Mouse (Mus musculus) spleen, postnatal 4 days (tissue): ENCODE data around the gene B230217C12Rik.
A peak's percentile ranks its signal among the peaks of the same experiment; 100 is the strongest.
"Not testable (repeated sequence)": the region's sequence is repeated elsewhere in the genome, so short reads cannot be mapped to it uniquely, and the experiment has no call there.

Experiments
- DNase-seq, 2 experiments: peaks; one replicate each; pipeline ENCODE4 v3.0.0; 2022; ENCODE audit warnings: low spot score in 2 of 2

Gene B230217C12Rik

DNA sequence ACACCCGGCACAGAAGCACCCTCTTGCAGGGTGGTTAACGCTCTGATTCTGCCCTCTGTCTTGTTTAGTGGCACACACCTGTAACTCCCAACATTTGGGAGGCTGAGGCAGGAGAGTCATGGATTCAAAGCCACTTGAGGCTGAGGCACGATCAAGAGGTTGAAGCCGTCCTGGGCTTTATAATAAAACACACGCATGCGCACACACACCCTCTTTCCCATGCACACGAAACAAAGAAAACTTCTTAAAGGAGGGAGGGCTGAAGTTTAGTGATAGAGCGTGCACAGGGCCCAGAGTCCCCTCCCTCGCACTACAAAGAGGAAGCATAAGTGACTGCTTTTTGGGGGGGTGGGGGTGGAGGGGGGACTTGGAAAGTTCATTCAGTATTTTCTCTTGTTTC lies 14.6 kb upstream of the B230217C12Rik start:
- no peak for DNase-seq

- no peak for DNase-seq
These were observed 14.2 kb upstream of the B230217C12Rik start for GRCm38 (mm10) chr11:97826414-97826813.

DNA sequence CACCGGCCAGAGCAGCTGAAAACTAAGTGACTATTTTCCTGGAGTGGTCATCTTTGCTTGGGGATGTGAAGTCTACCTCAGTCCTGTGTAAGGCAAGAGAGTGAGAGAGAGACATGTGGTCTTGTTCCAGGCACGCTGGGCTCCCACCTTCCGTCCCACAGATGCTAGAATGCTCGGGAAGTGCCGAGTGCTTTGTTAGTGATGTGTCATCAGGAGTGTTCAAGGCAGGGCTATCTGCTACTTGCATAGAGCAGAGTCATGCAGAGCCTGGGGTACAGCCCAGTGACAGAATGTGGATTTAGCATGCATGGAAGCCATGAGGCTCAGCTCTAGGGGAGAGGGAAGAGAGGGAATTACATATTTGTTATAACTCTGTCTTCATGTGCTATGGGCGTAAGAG lies 12.9 kb upstream of the B230217C12Rik start:
- no peak for DNase-seq

GRCm38 (mm10) chr11:97829365-97829764 lies 11.2 kb upstream of the B230217C12Rik start:
- no peak for DNase-seq

GRCm38 (mm10) chr11:97829913-97830476 lies 10.6 kb upstream of the B230217C12Rik start:
- DNase-seq: peak in 1 of 2 experiments; percentile 61

GRCm38 (mm10) chr11:97830501-97830900 lies 10.1 kb upstream of the B230217C12Rik start:
- DNase-seq: no peak

DNA sequence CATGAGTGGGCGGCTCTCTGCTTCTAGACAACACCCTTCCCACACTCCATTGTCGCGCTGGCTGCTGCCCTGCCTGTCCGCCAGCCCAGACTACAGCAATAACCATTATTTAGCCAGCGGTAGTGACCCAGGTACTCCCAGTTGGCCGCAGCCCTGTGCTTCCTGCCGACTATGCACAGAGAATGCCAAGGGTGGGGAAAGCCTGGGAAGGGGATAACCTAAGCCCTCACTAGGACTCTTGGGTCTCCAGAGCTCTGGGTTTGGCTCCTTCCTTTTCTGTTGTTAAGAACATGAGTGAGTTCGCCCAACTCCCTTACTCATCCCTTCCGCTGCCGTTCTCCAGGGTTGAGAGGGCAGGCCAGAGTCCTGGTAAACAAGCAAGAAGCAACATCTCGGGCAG lies 8.6 kb upstream of the B230217C12Rik start:
- DNase-seq: no peak

DNA sequence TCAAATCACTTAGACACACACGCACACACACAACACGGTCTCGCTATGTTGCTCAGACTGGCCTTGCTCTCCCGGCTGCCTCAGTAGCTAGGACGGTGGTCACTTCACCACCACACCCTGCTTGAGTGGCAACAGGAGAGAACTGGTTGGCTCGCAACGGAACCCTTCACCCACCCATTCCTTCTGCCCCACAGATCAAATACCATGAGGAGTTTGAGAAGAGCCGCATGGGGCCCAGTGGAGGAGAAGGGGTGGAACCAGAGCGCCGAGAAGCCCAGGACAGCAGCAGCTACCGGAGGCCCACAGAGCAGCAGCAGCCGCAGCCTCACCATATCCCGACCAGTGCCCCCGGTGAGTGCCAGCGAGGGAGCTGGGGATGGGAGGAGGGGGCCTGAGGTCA lies 7.2 kb upstream of the B230217C12Rik start:
- no peak for DNase-seq

DNA sequence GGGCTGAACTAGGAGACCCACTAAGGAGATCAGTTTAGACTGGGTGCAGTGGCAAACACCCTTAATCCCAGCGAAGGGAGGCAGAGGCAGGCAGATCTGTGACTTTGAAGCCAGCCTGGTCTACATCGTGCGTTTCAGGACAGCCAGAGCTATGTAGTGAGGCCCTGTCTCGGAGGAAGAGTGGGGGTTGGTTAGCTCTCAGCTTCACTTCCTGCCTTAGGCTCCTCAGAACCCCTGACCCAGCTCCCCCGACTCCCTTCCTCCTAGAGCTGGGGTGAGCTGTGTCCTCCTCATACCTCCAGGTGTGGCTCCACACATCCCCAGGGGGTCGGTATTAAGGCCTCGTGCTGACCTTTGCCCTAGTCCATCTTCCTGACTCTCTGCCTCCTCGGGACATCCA lies 4.0 kb upstream of the B230217C12Rik start:
- DNase-seq: no peak

DNA sequence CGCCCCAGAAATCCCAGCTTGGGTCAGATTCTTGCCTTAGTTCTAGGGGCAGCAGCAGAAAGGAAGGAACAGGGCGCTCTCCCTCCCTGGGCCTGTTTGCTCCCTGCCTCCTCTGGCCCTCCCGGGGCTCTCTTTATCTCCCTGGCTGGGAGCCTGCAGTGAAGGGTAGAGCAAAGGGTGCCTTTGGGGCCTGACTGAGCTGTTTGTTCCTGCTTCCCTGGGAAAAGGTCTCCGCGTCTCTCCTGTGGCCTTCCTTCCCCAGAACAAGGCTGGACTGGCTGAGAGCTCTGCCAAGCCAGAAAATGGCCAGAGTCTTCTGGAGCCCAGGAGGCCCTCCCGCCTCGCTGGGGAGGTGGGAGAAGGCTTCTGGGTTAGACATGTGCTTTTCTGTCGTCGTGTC lies 3.5 kb upstream of the B230217C12Rik start:
- DNase-seq: not testable (repeated sequence)

GRCm38 (mm10) chr11:97837641-97838149 lies 2.9 kb upstream of the B230217C12Rik start:
- DNase-seq: no peak

- DNase-seq: peak in 1 of 2 experiments; percentile 60
These were observed 1.7 kb upstream of the B230217C12Rik start for GRCm38 (mm10) chr11:97838779-97839440.

DNA sequence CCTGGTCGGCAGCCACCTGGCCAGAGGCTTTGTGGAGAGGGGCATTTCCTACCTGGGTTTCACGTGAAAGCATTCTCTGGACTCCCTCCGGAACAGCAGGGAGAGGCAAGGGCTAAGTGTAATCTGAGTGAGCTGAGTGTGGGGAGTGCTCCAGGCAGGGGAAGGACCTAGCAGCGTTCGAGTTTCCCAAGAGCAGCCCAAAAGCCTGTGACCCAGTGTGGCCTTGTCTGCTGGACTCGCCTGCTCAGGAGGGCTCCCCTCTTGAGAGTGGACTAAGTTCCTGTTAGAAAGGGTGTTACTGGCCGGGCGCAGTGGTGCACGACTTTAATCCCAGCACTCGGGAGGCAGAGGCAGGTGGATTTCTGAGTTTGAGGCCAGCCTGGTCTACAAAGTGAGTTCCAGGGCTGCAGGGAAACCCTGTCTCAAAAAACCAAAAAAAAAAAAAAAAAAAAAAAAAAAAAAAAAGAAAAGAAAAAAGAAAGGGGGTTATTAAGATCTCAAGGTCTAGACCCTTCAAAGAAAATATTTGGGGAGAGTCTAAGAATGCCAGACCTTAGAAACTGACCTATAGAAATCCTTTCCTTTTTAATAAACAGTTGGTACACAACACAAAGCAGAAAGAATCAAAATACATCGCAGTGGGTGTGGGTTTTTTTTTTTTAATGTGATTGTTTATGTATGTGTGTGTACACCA lies 992 bp upstream of the B230217C12Rik start:
- no peak for DNase-seq

- no peak for DNase-seq
These were observed 467 bp upstream of the B230217C12Rik start for GRCm38 (mm10) chr11:97840135-97840490.

- no peak for DNase-seq
These were observed 546 bp downstream of the B230217C12Rik start for GRCm38 (mm10) chr11:97840991-97841661.

GRCm38 (mm10) chr11:97842001-97842400 lies 1.4 kb downstream of the B230217C12Rik start:
- DNase-seq: no peak

- no peak for DNase-seq
These were observed 9.8 kb downstream of the B230217C12Rik start for GRCm38 (mm10) chr11:97850367-97850766.

GRCm38 (mm10) chr11:97851601-97852000 lies 11.0 kb downstream of the B230217C12Rik start:
- DNase-seq: no peak

GRCm38 (mm10) chr11:97855473-97855872 lies 14.9 kb downstream of the B230217C12Rik start:
- DNase-seq: no peak

- DNase-seq: no peak
These were observed 21.6 kb downstream of the B230217C12Rik start for GRCm38 (mm10) chr11:97862148-97862547.

DNA sequence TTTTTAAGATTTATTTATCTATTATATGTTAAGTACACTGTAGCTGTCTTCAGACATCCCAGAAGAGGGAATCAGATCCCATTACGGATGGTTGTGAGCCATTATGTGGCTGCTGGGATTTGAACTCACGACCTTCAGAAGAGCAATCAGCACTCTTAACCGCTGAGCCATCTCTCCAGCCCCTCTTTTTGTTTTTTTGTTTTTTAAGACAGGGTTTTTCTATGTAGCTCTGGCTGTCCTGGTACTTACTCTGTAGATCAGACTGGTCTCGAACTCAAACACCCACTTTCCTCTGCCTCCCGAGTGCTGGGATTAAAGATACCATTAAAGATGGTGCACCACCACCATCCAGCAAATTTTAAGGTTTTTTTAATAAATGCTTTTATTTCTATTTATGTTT lies 24.8 kb downstream of the B230217C12Rik start:
- no peak for DNase-seq
